Mouse (Mus musculus) CH12.LX (cell line): Measurements from ENCODE around the gene Ccdc152.

ENCODE experiments used
- CHD2 ChIP-seq: IDR thresholded peaks from 2 replicates; pipeline ENCODE4 v1.6.1; 2011; ENCODE audit warnings: low read length, improper control_type of control experiment
- CTCF ChIP-seq, 2 experiments: IDR thresholded peaks in 1 of 2; conservative IDR thresholded peaks in 1 of 2; 2 replicates each; pipeline ENCODE4 v1.5.1; 2011 to 2012; ENCODE audit warnings: low read depth in 2 of 2, low read length in 2 of 2, improper control_type of control experiment in 1 of 2, inconsistent platforms in 1 of 2, mild to moderate bottlenecking in 1 of 2, moderate library complexity in 1 of 2
- E2F4 ChIP-seq: IDR thresholded peaks from 2 replicates; pipeline ENCODE4 v1.6.1; 2011; ENCODE audit warnings: low read depth, low read length, improper control_type of control experiment; ENCODE audit not compliant: insufficient replicate concordance
- EP300 ChIP-seq: IDR thresholded peaks from 2 replicates; pipeline ENCODE4 v1.6.1; 2011; ENCODE audit warnings: low read length, improper control_type of control experiment
- MAX ChIP-seq: IDR thresholded peaks from 2 replicates; pipeline ENCODE4 v1.6.1; 2011; ENCODE audit warnings: low read length, improper control_type of control experiment
- POLR2AphosphoS2 ChIP-seq: IDR thresholded peaks from 2 replicates; pipeline ENCODE4 v1.6.1; 2011; ENCODE audit warnings: low read depth, low read length, improper control_type of control experiment
- SIN3A ChIP-seq: IDR thresholded peaks from 2 replicates; pipeline ENCODE4 v1.6.1; 2012; ENCODE audit warnings: low read length, improper control_type of control experiment, inconsistent platforms

GRCm38 (mm10) chr15:3270646-3271077 is 32.7 kb downstream of the Ccdc152 start:
- TF ChIP-seq CTCF (conservative IDR thresholded peaks at IDR 0.05 in 1 of 2, IDR thresholded peaks at IDR 0.05 in 1 of 2; ENCODE audit: low read depth in 2 of 2, low read length in 2 of 2) (no peak), CHD2 (no peak), E2F4 (no peak), EP300 (no peak), MAX (no peak), SIN3A (0 out of 2 replicates have a peak, but pooled peaks have one; percentile 34), POLR2AphosphoS2 (no peak)
